Comparison of ENCODE assay signal across 9 mouse cellular contexts in genomic region chr14:57920568-57921310, GRCm38 (mm10). TPM values are rescaled to one million over a fixed set of nuclear protein-coding genes. Genes with fewer than 3 reads are reported as not detected.
DNase-seq lines count a peak whose midpoint lies in the region; ATAC-seq and TF ChIP-seq lines count a peak whose summit lies in the region.
"Had no signal": no experiment of that assay in that cellular context is flagged by ENCODE, and none has a peak within 500 bp of the region (broad histone marks: within the 10 kb centered on the region; RNA-seq: fewer than 3 reads in every experiment).

No protein-coding gene starts in this region.

- no peaks in the 10 kb centered on the region for H3K9me3 ChIP-seq in kidney, postnatal 0 days (replicated peaks; ENCODE audit: low read length)
- H3K9me3 ChIP-seq in hindbrain, embryonic 15.5 days, result no peaks in the 10 kb centered on the region

- no peak for DNase-seq in kidney, postnatal 0 days (ENCODE audit: low spot score)
- no peak for DNase-seq in kidney, adult 11 months
- DNase-seq in R1 (ENCODE audit: low read depth, low spot score), result peak; percentile 84
- DNase-seq in cerebellum, adult 9-11 months, result peak; percentile 41
- no peak for DNase-seq in adrenal gland, adult 18-20 months (ENCODE audit: low spot score in 2 of 2)
- DNase-seq in adrenal gland, adult (ENCODE audit: inconsistent age in 2 of 2, low spot score in 1 of 2), result no peak
- no peak for DNase-seq in adrenal gland, postnatal 14 days
- DNase-seq: kidney, postnatal 36 days had no signal

- peaks cover 26% of the 10 kb centered on the region for H3K36me3 ChIP-seq in kidney, postnatal 0 days (ENCODE audit: insufficient read depth, low read length)
- peaks cover 46% of the 10 kb centered on the region for H3K36me3 ChIP-seq in hindbrain, embryonic 15.5 days

- WGBS in kidney, postnatal 0 days, result 75% methylated on average over 18 of the region's 18 CpGs
- 82% methylated on average over 18 of the region's 18 CpGs for WGBS in hindbrain, embryonic 15.5 days

- H3K4me1 ChIP-seq in kidney, postnatal 0 days (replicated peaks; ENCODE audit: insufficient read depth, low read length), result no peaks in the 10 kb centered on the region
- 0 out of 2 replicates have a peak, but pooled peaks cover 10% of the 10 kb centered on the region for H3K4me1 ChIP-seq in hindbrain, embryonic 15.5 days (replicated peaks)

- no peak for ATAC-seq in kidney, postnatal 0 days (replicated peaks; ENCODE audit: low FRiP score, low read depth)
- no peak for ATAC-seq in hindbrain, embryonic 15.5 days (ENCODE audit: low FRiP score, low read depth)

- H3K27ac ChIP-seq in kidney, postnatal 0 days, result peak overlapping the region; percentile 72
- H3K27ac ChIP-seq in hindbrain, embryonic 15.5 days (replicated peaks), result peak overlapping the region; percentile 20; the same call in 1 of the 2 replicates

- no peak overlapping the region for H3K4me2 ChIP-seq in kidney, postnatal 0 days (ENCODE audit: low read length)
- H3K4me2 ChIP-seq in hindbrain, embryonic 15.5 days, result no peak overlapping the region

- H3K4me3 ChIP-seq in kidney, postnatal 0 days (replicated peaks; ENCODE audit: low read depth, low read length), result no peak overlapping the region
- no peak overlapping the region for H3K4me3 ChIP-seq in hindbrain, embryonic 15.5 days

- H3K9ac ChIP-seq in kidney, postnatal 0 days (ENCODE audit: low read depth, low read length), result no peak overlapping the region
- no peak overlapping the region for H3K9ac ChIP-seq in hindbrain, embryonic 15.5 days

- H3K27me3 ChIP-seq in kidney, postnatal 0 days (ENCODE audit: insufficient read depth, low read length), result no peaks in the 10 kb centered on the region
- no peaks in the 10 kb centered on the region for H3K27me3 ChIP-seq in hindbrain, embryonic 15.5 days

- no peak for TF ChIP-seq CTCF in kidney, postnatal 0 days (IDR thresholded peaks at IDR 0.05; ENCODE audit: low read depth)

RNA-seq across cellular contexts. Expression of gene Zdhhc20, which starts 30.7 kb away (rescaled TPM):
- polyA plus RNA-seq in kidney, postnatal 0 days (2015; fragmentation: Nextera tagmentation; extraction: Ambion mirVana), result 46.1 and 53.2 TPM in 2 replicates
- 35.3 and 37.1 TPM in 2 replicates for polyA plus RNA-seq in hindbrain, embryonic 15.5 days (2015; fragmentation: Nextera tagmentation; extraction: Ambion mirVana)
- total RNA-seq in adrenal gland, adult 18-20 months (2021), result 10 to 100 TPM; 25.6 to 40.2 TPM
- 31.0 and 35.9 TPM in 2 replicates for total RNA-seq in adrenal gland, postnatal 14 days (2021)

Comparison
In these comparisons a context has a peak if more than half of its experiments do, and no peak if none do; other contexts are left out.
1. DNase-seq: peak in R1 (single experiment) and cerebellum, adult 9-11 months (single experiment); none in kidney, postnatal 0 days (single experiment), kidney, adult 11 months (single experiment), adrenal gland, adult 18-20 months (0 of 2), adrenal gland, adult (0 of 2) and adrenal gland, postnatal 14 days (single experiment).